Mouse (Mus musculus): Measurements from ENCODE around the gene Gm10272.
"Not testable (repeated sequence)": the region's sequence is repeated elsewhere in the genome, so short reads cannot be mapped to it uniquely, and the experiment has no call there.

The Gm10272 gene

DNA sequence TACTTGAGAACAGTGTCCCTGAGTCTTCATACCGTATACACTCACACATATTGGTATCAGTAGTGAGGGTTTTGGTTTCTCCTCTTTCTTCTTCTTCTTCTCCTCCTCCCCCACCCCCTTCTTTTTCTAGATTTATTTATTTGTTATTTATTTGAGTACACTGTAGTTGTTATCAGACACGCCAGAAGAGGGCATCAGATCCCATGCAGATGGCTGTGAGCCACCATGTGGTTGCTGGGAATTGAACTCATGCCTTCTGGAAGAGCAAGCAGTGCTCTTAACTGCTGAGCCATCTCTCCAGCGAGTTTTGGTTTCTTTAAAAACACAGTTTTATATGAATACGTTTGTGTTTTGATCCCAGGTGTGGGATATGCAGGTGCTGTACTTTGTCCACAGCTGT lies 21.9 kb downstream of the Gm10272 start:
- no peak for DNase-seq (ENCODE audit: low spot score)

DNA sequence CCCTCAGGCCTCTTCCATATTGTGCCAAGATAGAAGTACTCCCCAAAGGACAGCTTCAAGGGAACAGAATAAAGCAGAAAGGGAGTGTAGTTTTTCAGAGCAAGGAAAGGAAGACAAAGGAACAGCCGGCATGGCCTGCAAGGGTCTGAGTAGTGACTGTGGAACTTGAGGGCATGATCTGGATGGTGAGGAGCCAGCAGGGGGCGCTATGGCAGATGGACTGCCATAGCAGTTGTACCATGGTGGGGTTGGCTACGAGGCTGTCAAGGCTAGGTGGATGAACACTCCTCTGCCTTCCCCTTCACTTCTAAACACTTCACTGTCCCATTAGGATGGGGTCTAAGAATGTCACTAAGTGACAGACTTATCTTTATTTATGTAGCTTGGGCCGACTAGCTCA lies 22.8 kb downstream of the Gm10272 start:
- no peak for DNase-seq (ENCODE audit: low spot score)

DNA sequence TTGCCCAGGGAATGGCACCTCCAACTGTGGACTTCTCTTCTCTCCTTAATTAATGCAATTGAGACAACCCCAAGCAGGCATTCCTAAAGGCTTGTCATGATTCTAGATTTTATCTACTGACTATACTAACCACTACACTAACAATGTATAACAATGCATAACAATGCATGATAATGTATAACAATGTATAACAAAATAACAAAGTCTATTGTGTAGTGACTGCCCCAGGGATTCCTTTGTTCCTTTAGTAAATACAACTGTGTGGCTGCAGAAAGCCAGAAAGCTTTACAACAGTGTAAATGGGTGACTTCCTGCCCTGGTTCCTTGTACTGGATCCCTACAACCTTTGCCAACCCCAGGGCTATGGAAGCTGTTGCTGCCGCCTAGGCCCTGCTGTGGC lies 29.5 kb downstream of the Gm10272 start:
- DNase-seq (ENCODE audit: low spot score), result no peak

DNA sequence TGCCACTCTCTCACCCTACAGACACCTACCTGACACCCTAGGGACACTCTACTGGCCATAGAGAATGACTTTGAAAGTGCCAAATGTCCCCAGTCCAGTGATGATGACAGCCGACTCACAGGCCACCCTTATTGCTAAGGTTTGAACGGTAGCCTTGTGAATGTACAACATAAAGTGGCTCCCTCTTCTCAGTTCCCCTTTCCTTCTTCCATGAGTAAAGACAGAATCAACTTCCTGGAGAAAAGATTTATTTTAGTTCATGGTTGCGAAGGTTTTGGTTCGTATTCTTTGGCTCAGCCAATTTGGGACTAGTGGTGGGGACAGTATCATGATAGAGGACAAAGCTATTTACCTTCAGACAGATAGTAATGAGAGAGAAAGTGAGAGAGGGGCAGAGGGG lies 32.5 kb downstream of the Gm10272 start:
- no peak for DNase-seq (ENCODE audit: low spot score)

DNA sequence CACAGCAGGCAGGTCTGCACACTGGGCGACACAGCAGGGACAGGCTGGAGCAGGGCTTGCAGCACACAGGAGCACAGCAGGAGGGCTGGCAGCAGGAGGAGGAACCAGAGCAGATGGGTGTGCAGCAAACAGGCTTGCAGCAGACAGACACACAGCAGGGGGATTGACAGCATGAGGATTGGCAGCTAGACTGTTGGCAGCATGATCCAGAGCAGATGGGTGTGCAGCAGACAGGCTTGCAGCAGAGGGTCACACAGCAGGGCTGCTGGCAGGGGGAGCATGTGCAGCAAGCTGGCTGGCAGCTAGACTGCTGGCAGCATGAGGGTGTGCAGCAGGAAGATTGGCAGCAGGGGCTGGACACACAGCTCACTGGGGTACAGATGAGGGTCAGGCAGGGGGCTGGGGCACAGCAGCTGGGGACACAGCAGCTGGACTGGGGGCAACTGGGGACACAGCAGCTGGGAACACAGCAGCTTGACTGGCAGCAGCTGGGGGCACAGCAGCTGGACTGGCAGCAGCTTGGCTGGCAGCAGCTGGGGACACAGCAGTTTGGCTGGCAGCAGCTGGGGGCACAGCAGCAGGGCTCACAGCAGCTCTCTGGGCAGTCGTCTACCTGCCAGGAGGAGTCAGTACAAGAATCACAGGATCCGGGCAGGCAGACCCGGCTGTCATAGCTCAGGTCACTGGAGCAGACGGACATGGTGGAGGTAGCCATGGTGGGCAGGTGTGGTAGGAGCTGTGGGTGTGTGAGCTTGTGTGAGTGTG lies 35.7 kb downstream of the Gm10272 start, which contains the start of gene Gm18596:
TSS of gene Gm18596 (minus strand) at position 715 of the 765 bp plus-strand sequence.
- not testable (repeated sequence) for DNase-seq (ENCODE audit: low spot score)

DNA sequence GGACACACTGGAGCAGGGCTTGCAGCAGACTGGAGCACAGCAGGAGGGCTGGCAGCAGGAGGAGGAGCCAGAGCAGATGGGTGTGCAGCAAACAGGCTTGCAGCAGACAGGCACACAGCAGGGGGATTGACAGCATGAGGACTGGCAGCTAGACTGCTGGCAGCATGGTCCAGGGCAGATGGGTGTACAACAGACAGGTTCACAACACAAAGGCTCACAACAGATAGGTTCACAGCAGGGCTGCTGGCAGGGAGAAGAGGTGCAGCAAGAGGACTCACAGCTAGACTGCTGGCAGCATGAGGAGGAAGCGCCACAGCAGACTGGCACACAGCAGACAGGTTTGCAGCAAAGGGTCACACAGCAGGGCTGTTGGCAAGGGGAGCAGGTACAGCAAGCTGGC lies 44.3 kb downstream of the Gm10272 start:
- not testable (repeated sequence) for DNase-seq (ENCODE audit: low spot score)

DNA sequence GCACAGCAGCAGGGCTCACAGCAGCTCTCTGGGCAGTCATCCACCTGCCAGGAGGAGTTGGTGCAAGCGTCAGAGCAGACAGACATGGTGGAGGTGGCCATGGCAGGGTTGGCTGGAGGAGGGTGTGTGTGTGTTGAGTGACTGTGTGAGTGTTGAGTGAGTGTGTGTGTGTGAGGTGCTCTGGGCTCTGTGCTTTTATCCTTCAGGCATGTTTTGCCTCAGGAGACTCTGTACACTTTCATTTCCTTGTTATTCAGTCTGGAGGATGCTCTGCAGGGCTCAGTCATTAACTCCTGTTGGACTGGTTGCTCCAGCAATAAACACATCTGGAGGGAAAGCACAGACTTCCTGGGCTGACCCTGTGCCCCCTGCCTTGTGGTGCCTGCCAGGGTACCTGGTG lies 44.8 kb downstream of the Gm10272 start, which contains the start of gene Gm9736:
TSS of gene Gm9736 (minus strand) at position 101 of the 400 bp plus-strand sequence.
- DNase-seq (ENCODE audit: low spot score), result not testable (repeated sequence)

DNA sequence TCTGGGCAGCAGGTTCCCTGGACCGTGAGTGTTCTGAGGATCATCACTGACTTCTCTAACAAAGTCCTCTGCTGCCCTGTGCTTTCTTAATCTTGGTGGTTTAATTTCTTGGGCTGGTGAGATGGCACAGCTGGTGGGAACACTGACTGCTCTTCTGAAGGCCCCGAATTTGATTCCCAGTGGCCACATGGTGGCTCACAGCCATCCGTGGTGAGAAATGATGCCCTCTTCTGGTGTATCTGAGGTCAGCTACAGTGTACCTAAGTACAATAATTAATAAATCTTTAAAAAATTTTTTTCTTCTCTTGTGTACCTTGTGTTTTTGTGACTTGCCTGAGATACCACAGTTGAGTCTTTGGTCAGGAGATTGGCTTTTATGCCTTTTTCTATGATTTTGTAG lies 45.9 kb downstream of the Gm10272 start:
- not testable (repeated sequence) for DNase-seq (ENCODE audit: low spot score)

DNA sequence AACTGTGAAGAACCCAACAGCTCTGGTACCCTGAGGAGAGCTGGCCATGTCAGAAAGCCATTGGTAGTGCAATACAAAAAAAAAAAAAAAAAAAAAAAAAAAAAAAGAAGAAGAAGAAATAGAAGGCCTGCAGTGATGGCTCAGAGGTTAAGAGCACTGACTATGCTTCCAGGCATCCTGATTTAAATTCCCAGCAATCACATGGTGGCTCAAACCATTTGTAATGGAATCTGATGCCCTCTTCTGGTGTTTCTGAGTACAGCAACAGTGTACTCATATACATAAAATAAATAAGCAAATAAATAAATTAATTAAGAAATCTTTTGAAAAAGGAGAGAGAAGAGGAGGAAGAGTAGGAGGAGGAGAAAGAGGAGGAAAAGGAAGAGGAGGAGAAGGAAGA lies 47.0 kb downstream of the Gm10272 start:
- DNase-seq (ENCODE audit: low spot score), result no peak
